Mouse (Mus musculus) heart, embryonic 14.5 days (tissue): ENCODE measurements around the gene Ccdc96. TPM values are rescaled to one million over a fixed set of nuclear protein-coding genes. Genes with fewer than 3 reads are reported as not detected.

Experiments used
- polyA plus RNA-seq: library from polyadenylated mRNA; unstranded; fragments of >200 nt; fragmentation: Nextera tagmentation; extraction: Ambion mirVana; gene quantifications from 2 replicates; pipeline ENCODE4 v1.2.1, GENCODE M21; 2014

Gene Ccdc96
- polyA plus RNA-seq, 1 experiment from 2014 or later: 0.18 TPM

Other genes starting within 250 kb of the Ccdc96 start
- gene Sorcs2, start 86.4 kb upstream of the Ccdc96 start, polyA plus RNA-seq: 9.9 and 10.3 TPM in 2 replicates
- gene Grpel1, start 19.6 kb upstream of the Ccdc96 start, polyA plus RNA-seq: 60.9 and 62.4 TPM in 2 replicates
- 3.1 and 3.8 TPM in 2 replicates for gene Tada2b, start 303 bp upstream of the Ccdc96 start, polyA plus RNA-seq
- 18.6 and 19.1 TPM in 2 replicates for gene Tbc1d14, start 108.7 kb downstream of the Ccdc96 start, polyA plus RNA-seq
- gene D5Ertd579e, start 211.4 kb downstream of the Ccdc96 start, polyA plus RNA-seq: 33.2 and 38.2 TPM in 2 replicates